Mouse (Mus musculus) intestine, postnatal 0 days (tissue): ENCODE measurements around the gene Rbm33. TPM values are rescaled to one million over a fixed set of nuclear protein-coding genes. Genes with fewer than 3 reads are reported as not detected.

Source experiments
- ATAC-seq: fragments of 200-750 bp; cut with Nextera tagmentation; 2 replicates; pipeline ENCODE4 v1.8.0; 2017; ENCODE audit warnings: mild to moderate bottlenecking, moderate TSS enrichment, moderate library complexity
- H3K27ac ChIP-seq: fragments of 300-500 bp; sonication (generic); 2 replicates; pipeline ENCODE4 v1.5.1; 2014; ENCODE audit warnings: mild to moderate bottlenecking, low read depth, low read length, moderate library complexity
- H3K27me3 ChIP-seq: fragments of 300-500 bp; sonication (generic); replicated peaks from 2 replicates; pipeline ENCODE4 v1.6.1; 2014; ENCODE audit warnings: low read length, mixed read lengths; ENCODE audit not compliant: control insufficient read depth, insufficient read depth
- H3K36me3 ChIP-seq: fragments of 300-500 bp; sonication (generic); 2 replicates; pipeline ENCODE4 v1.6.1; 2014; ENCODE audit warnings: mild to moderate bottlenecking, moderate library complexity; ENCODE audit not compliant: control insufficient read depth, insufficient read depth
- H3K4me1 ChIP-seq: fragments of 300-500 bp; sonication (generic); replicated peaks from 2 replicates; pipeline ENCODE4 v1.6.1; 2014; ENCODE audit warnings: antibody characterized with exemption, low read length, mixed read lengths; ENCODE audit not compliant: control insufficient read depth, insufficient read depth
- H3K4me2 ChIP-seq: fragments of 300-500 bp; sonication (generic); replicated peaks from 2 replicates; pipeline ENCODE4 v1.6.1; 2014; ENCODE audit warnings: low read depth, mild to moderate bottlenecking, moderate library complexity
- H3K4me3 ChIP-seq: fragments of 300-500 bp; sonication (generic); 2 replicates; pipeline ENCODE4 v1.5.1; 2014; ENCODE audit warnings: low read depth, low read length
- H3K9ac ChIP-seq: fragments of 300-500 bp; sonication (generic); 2 replicates; pipeline ENCODE4 v1.6.1; 2014; ENCODE audit warnings: mild to moderate bottlenecking, low read depth, low read length
- H3K9me3 ChIP-seq: fragments of 300-500 bp; sonication (generic); 2 replicates; pipeline ENCODE4 v1.6.1; 2016; ENCODE audit warnings: mixed run types; ENCODE audit not compliant: control insufficient read depth
- CTCF ChIP-seq: sonication (generic); IDR thresholded peaks from 2 replicates; pipeline ENCODE4 v1.5.1; 2016; ENCODE audit warnings: low read depth, mild to moderate bottlenecking, control low read depth, antibody characterized with exemption, moderate library complexity
- WGBS: fragments of 180-500 bp; shearing (Covaris S2); extraction: QIAGEN DNeasy Blood & Tissue Kit; methylation state at CpG from one replicate; pipeline ENCODE4 v1.1.7; 2014; 5-methylcytosine and 5-hydroxymethylcytosine counted together
- polyA plus RNA-seq: library from polyadenylated mRNA; unstranded; fragments of >200 nt; fragmentation: Nextera tagmentation; extraction: Ambion mirVana; gene quantifications from 2 replicates; pipeline ENCODE4 v1.2.1, GENCODE M21; 2015

Rbm33 gene
- polyA plus RNA-seq, 1 experiment from 2014 or later, result 7.1 TPM

DNA sequence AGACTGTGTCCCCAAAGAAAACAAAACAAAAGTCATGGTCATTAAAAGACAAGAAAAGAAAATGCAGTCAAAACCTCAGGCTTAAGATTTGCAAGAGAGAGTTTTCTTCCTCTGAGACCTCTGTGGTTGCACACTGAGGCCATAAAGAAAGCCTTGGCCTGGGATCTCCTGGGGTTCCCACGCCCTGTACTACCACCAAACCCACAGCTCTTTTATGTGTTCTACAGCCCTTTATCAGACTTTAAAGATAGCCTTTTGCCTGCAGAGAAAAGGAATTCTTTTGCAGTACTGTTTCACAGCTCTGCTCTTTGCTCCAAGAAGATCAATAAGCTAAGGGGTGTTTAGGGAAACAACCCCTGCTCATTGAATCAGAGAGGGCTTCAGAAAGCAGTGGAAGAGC is 26.3 kb upstream of the Rbm33 start:
- Histone ChIP-seq H3K27ac (no peak overlapping the region), H3K9ac (no peak overlapping the region), H3K9me3 (no peaks in the 10 kb centered on the region), H3K4me3 (no peak overlapping the region), H3K27me3 (no peaks in the 10 kb centered on the region), H3K4me1 (peaks cover 3% of the 10 kb centered on the region; the same call in 1 of the 2 replicates), H3K36me3 (no peaks in the 10 kb centered on the region), H3K4me2 (no peak overlapping the region)
- no peak for TF ChIP-seq CTCF
- ATAC-seq, result no peak
- WGBS, result 22% methylated on average over 1 of the region's 1 CpGs

DNA sequence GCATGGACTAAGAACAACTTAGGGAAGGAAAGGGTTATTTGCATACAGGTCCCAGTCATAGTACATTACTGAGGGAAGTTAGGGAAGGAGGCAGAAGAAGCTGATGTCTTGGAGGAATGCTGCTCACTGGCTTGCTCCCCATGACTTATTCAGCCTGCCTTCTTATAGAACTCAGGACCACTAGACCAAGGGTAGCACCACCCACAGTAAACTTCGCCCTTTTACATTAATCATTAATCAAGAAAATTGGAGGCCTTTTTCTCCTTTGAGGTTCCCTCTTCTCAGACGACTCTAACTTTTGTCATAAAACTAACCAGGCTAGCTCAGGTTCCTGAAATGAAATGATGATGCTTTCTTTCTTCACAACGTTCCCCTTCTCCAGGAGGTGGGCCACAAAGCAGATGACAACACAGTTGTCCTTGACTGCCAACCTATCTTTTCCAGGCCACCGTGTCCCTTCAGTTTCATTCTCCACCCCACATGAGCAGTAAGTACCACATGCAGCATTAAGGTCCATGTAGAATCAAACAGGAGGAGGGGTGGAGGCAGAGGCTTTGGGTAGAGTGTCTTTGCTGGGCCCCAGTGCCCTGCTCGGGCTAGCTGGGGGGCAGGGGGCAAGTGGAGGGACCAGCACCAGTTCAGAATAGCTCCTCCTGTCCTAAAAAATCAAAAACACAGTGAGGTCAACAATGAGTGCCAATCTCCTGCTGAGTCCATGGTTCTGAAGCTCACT is 25.6 kb upstream of the Rbm33 start:
- TF ChIP-seq CTCF, result no peak

DNA sequence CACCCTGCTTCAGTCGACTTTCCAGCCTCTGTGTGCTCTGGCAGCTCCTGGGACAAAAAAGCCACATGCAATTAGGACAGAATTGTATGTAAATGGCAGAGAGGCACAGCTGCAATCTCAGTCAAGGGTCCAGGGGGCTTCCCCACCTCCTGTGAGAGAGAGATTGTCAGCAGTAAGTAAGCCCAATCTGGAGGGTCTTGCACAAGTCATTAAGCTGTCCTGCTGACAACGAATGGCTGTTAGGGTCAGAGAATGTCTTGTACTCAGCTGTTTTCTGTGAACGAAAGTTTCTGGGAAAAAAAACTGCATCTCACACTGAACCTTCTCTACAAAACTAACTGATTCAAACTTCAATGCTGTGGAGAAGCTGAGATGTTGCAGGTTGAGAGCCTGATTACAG is 24.6 kb upstream of the Rbm33 start:
- Histone ChIP-seq H3K4me1 (peaks cover 3% of the 10 kb centered on the region; the same call in 1 of the 2 replicates), H3K9ac (no peak overlapping the region), H3K4me2 (no peak overlapping the region), H3K27me3 (no peaks in the 10 kb centered on the region), H3K36me3 (no peaks in the 10 kb centered on the region), H3K9me3 (no peaks in the 10 kb centered on the region), H3K4me3 (no peak overlapping the region), H3K27ac (no peak overlapping the region)
- TF ChIP-seq CTCF, result no peak
- 34% methylated on average over 3 of the region's 3 CpGs for whole genome bisulfite sequencing
- ATAC-seq, result no peak

More for the DNA sequence above, 25.6 kb upstream of the Rbm33 start:
- peak; percentile 45; the same call in 1 of the 2 replicates for ATAC-seq
- no peak overlapping the region for H3K4me3 ChIP-seq
- no peak overlapping the region for H3K27ac ChIP-seq
- no peak overlapping the region for H3K9ac ChIP-seq
- peak overlapping the region; percentile 38; the same call in 1 of the 2 replicates for H3K4me2 ChIP-seq
- 39% methylated on average over 5 of the region's 5 CpGs for WGBS
- no peaks in the 10 kb centered on the region for H3K27me3 ChIP-seq
- no peaks in the 10 kb centered on the region for H3K36me3 ChIP-seq
- no peaks in the 10 kb centered on the region for H3K9me3 ChIP-seq
- peaks cover 3% of the 10 kb centered on the region; the same call in 1 of the 2 replicates for H3K4me1 ChIP-seq

DNA sequence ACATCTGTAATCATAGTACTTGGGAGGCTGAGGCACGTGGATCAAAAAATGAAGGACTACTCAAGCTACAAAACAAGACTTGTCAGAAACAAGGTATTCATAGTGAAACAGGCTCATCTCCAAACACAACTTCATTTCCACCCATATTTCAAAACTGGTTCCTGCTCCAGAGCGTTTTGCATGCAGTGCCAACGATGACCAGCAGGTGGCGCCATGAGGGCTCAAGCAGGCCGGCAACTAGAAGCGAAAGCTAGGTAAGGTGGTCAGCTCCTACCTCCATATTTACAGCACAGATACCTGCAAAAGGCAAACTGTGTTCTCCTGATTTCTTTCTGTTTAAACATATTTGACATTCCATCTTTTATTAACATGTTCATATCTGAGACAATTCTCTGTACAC is 22.9 kb upstream of the Rbm33 start:
- TF ChIP-seq CTCF, result peak; percentile 99
- no peaks in the 10 kb centered on the region for H3K36me3 ChIP-seq
- H3K4me1 ChIP-seq, result peaks cover 3% of the 10 kb centered on the region; the same call in 1 of the 2 replicates
- no peak overlapping the region for H3K27ac ChIP-seq
- H3K9ac ChIP-seq, result no peak overlapping the region
- no peaks in the 10 kb centered on the region for H3K27me3 ChIP-seq
- ATAC-seq, result no peak
- H3K4me2 ChIP-seq, result no peak overlapping the region
- no peak overlapping the region for H3K4me3 ChIP-seq
- WGBS, result 2% methylated on average over 6 of the region's 6 CpGs
- no peaks in the 10 kb centered on the region for H3K9me3 ChIP-seq

DNA sequence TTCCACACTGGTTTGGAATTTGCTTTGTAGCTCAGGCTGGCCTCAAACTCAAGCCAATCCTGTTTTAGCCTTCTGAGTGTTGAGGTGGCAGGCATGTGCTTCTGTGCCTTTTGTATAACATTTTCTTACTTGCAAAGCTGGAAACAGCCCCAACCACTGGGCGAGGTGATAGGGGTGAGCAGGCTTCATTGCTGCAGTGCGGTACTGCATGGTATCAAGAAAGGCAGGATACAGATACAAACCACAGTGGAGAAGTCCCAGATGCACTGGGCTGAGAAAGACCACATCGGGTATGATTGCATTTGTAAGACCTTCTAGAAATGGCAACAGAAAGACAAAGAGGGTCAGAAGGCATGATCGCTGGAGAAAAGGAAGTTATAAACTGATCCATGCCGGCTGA is 18.8 kb upstream of the Rbm33 start:
- Histone ChIP-seq H3K9me3 (no peaks in the 10 kb centered on the region), H3K4me1 (no peaks in the 10 kb centered on the region), H3K4me3 (no peak overlapping the region), H3K27ac (no peak overlapping the region), H3K36me3 (no peaks in the 10 kb centered on the region), H3K4me2 (no peak overlapping the region), H3K27me3 (no peaks in the 10 kb centered on the region), H3K9ac (no peak overlapping the region)
- ATAC-seq, result no peak
- 80% methylated on average over 5 of the region's 5 CpGs for WGBS
- no peak for TF ChIP-seq CTCF

DNA sequence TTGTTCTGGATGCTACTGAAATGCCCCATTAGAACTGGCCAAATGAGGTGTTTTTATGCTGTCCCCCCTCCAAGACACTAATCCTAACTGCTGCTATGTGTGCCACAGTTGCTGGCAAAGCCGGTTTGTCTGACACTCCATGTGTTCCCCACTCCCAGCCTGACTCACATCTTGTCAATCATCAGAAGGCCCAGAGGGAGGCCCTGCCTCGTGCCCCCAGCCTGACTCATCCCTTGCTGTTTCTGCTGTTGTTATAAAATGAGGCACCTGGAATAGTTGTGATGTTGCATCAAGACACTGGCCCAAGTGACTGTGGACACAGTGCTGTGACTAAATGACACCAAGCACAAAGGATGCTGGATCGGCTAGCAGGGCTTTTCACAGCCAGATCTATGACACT is 18.2 kb upstream of the Rbm33 start:
- 48% methylated on average over 3 of the region's 3 CpGs for WGBS
- ATAC-seq, result no peak
- no peaks in the 10 kb centered on the region for H3K27me3 ChIP-seq

More for the DNA sequence above, 18.2 kb upstream of the Rbm33 start:
- Histone ChIP-seq H3K9ac (no peak overlapping the region), H3K36me3 (no peaks in the 10 kb centered on the region), H3K9me3 (no peaks in the 10 kb centered on the region), H3K4me1 (no peaks in the 10 kb centered on the region), H3K4me3 (no peak overlapping the region), H3K4me2 (no peak overlapping the region), H3K27ac (no peak overlapping the region)
- TF ChIP-seq CTCF, result no peak
